Mouse (Mus musculus): ENCODE data around the gene Etv1.

DNA sequence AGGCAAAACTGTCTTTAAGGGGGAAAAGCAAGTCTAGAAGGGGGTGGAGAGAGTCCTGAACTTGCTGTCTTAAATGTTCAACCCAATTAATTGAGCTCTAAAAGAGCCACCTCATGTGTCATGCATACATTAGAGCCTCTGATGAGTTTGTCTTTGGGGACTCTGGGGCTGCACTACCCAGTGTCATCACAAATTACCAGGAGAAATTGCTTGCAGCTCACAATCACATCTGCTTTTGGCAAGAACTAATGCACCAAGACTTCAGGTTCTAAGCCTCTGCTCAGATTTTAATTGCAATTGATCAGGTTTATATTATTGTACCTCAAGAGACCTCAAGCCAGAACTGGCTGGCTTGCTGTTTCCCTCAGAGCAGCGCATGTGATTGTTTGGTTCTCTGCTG is 4.1 kb downstream of the Etv1 start:
- no peak for TF ChIP-seq EP300 (IDR thresholded peaks at IDR 0.05)
- TF ChIP-seq CTCF (IDR thresholded peaks at IDR 0.05), result no peak

Measured in lung, postnatal 0 days (tissue).